Mouse (Mus musculus) forebrain, embryonic 14.5 days (tissue): Measurements from ENCODE around the gene Btbd35f6. TPM values are rescaled to one million over a fixed set of nuclear protein-coding genes. Genes with fewer than 3 reads are reported as not detected.
"Not testable (repeated sequence)": the region's sequence is repeated elsewhere in the genome, so short reads cannot be mapped to it uniquely, and the experiment has no call there.

Source experiments
- ATAC-seq: fragments of 200-750 bp; cut with Nextera tagmentation; 2 replicates; pipeline ENCODE4 v1.8.0; 2017; ENCODE audit warnings: mild to moderate bottlenecking, moderate library complexity
- DNase-seq: peaks from one replicate; pipeline ENCODE4 v3.0.0-alpha.2; 2015; ENCODE audit warnings: low spot score
- H3K27ac ChIP-seq: fragments of 300-500 bp; sonication (generic); 2 replicates; pipeline ENCODE4 v1.5.1; 2014; ENCODE audit warnings: low read depth, mild to moderate bottlenecking, control low read depth, low read length, moderate library complexity
- H3K27me3 ChIP-seq: fragments of 300-500 bp; sonication (generic); replicated peaks from 2 replicates; pipeline ENCODE4 v1.6.1; 2014; ENCODE audit warnings: low read length, control low read depth, mixed read lengths; ENCODE audit not compliant: control insufficient read depth, insufficient read depth
- H3K36me3 ChIP-seq: fragments of 300-500 bp; sonication (generic); 2 replicates; pipeline ENCODE4 v1.6.1; 2014; ENCODE audit warnings: low read length, control low read depth; ENCODE audit not compliant: control insufficient read depth, insufficient read depth
- H3K4me1 ChIP-seq: fragments of 300-500 bp; sonication (generic); 2 replicates; pipeline ENCODE4 v1.6.1; 2014; ENCODE audit warnings: antibody characterized with exemption, low read length, control low read depth; ENCODE audit not compliant: control insufficient read depth, insufficient read depth
- H3K4me2 ChIP-seq: fragments of 300-500 bp; sonication (generic); 2 replicates; pipeline ENCODE4 v1.6.1; 2014; ENCODE audit warnings: mild to moderate bottlenecking, control low read depth, low read length
- H3K4me3 ChIP-seq: fragments of 300-500 bp; sonication (generic); 2 replicates; pipeline ENCODE4 v1.5.1; 2014; ENCODE audit warnings: low read depth, low read length, control low read depth
- H3K9ac ChIP-seq: fragments of 300-500 bp; sonication (generic); 2 replicates; pipeline ENCODE4 v1.6.1; 2014; ENCODE audit warnings: mild to moderate bottlenecking, low read length, control low read depth, moderate library complexity
- H3K9me3 ChIP-seq: fragments of 300-500 bp; sonication (generic); replicated peaks from 2 replicates; pipeline ENCODE4 v1.6.1; 2016; ENCODE audit warnings: low read length, control low read depth, mixed read lengths; ENCODE audit not compliant: control insufficient read depth
- WGBS: fragments of 180-500 bp; shearing (Covaris S2); extraction: QIAGEN DNeasy Blood & Tissue Kit; methylation state at CpG from one replicate; pipeline ENCODE4 v1.1.7; 2014; 5-methylcytosine and 5-hydroxymethylcytosine counted together
- polyA plus RNA-seq: library from polyadenylated mRNA; unstranded; fragments of >200 nt; fragmentation: Nextera tagmentation; extraction: Ambion mirVana; gene quantifications from 2 replicates; pipeline ENCODE4 v1.2.1, GENCODE M21; 2014

Gene Btbd35f6
- not detected in 2 replicates for polyA plus RNA-seq

DNA sequence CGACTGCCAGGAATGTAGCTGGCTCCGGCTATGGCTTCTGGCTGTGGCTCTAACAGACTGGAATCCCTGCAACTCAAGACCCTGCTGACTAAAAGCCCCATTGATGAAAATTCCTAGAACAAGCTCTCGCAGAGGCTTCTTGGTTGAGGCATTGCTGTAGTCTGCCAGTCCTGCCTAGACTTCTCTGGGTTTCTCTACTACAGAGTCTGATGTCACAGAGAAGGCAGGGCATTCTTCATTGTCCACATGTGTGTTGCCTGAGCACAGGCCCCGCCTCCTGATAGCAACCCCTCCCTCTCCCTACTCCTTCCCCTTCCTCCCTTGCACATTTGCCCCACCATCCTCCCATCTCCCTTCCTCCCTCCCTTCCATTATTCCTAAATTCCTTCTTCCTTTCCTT is at the start of gene Btbd35f6:
TSS of gene Btbd35f6 (minus strand) at position 101 of the 400 bp plus-strand sequence.
- H3K4me2 ChIP-seq, H3K4me1 ChIP-seq, ATAC-seq, H3K9ac ChIP-seq, H3K4me3 ChIP-seq, H3K36me3 ChIP-seq, DNase-seq, H3K27me3 ChIP-seq, H3K27ac ChIP-seq, H3K9me3 ChIP-seq: not testable (repeated sequence)
- WGBS = no CpG with 5 or more reads among the region's 4 CpGs

DNA sequence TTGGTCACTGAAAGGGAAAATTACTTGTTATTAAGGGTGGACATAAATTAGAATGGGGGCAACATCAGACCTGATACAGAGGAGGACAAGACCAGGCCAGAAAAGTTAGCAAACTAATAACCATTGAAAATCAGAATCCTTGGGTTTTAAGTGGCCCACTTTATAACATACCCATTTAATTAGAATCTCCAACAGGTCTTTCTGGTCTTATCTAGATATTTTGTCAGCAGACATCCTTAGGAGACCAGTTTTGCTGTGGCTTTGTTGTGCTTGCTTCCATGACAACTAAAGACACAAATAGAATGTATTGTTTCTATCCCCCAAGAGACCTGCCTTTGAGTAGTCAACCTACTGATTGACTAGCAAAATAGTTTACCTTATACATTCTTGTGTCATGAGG is 30.4 kb upstream of the Btbd35f6 start, which contains the start of gene Gm21870:
TSS of gene Gm21870 (minus strand) at position 101 of the 400 bp plus-strand sequence.
- not testable (repeated sequence) for H3K4me2 ChIP-seq, DNase-seq, H3K9ac ChIP-seq, H3K9me3 ChIP-seq, H3K27ac ChIP-seq, H3K36me3 ChIP-seq, ATAC-seq, H3K27me3 ChIP-seq, H3K4me1 ChIP-seq, H3K4me3 ChIP-seq

DNA sequence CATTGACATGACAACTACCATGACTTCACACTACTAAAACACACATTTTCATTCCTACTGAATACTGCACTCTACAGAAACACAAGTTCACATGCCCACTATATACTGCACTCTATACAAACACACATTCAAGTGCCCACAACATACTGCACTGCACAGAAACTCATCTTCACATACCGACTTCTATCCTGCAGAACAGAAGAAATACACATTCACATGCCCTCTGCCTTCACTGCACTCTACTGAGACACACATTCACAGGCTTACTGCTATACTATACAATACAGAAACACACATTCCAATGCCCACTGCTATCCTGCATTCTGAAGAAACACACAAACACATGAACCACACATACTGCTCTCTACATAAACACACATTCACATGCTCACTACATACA is 26.1 kb downstream of the Btbd35f6 start:
- not testable (repeated sequence) for H3K4me1 ChIP-seq, H3K9me3 ChIP-seq, H3K36me3 ChIP-seq, H3K27me3 ChIP-seq, H3K9ac ChIP-seq, ATAC-seq, H3K4me2 ChIP-seq, DNase-seq, H3K4me3 ChIP-seq, H3K27ac ChIP-seq
- no CpG with 5 or more reads among the region's 1 CpGs for WGBS

- ATAC-seq, H3K9ac ChIP-seq, H3K4me3 ChIP-seq, H3K27me3 ChIP-seq, H3K36me3 ChIP-seq, H3K9me3 ChIP-seq, H3K27ac ChIP-seq, H3K4me2 ChIP-seq, DNase-seq, H3K4me1 ChIP-seq: not testable (repeated sequence)
- 79% methylated on average over 4 of the region's 4 CpGs for WGBS
Measured at GRCm38 (mm10) chrX:33928225-33928624, 28.1 kb downstream of the Btbd35f6 start.

DNA sequence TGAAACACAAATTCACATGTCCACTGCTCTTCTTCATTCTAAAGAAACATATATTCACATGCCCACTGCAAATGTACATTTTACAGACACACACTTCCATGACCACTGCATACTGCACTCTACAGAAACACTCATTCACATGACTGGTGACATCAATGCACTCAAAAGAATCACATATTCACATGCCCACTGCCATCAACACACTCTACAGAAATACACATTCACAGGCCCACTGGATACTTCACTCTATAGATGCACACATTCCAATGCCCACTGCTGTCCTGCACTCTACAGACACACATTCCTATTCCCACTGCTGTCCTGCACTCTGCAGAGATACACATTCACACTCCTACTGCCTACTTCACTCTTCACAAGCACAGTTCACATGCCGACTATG is 30.0 kb downstream of the Btbd35f6 start:
- ATAC-seq, H3K27ac ChIP-seq, H3K9ac ChIP-seq, H3K4me2 ChIP-seq, H3K4me1 ChIP-seq, H3K27me3 ChIP-seq, DNase-seq, H3K4me3 ChIP-seq, H3K36me3 ChIP-seq, H3K9me3 ChIP-seq: not testable (repeated sequence)
- no CpG with 5 or more reads among the region's 1 CpGs for WGBS

- not testable (repeated sequence) for ATAC-seq, H3K27me3 ChIP-seq, DNase-seq, H3K27ac ChIP-seq, H3K36me3 ChIP-seq, H3K9ac ChIP-seq, H3K4me3 ChIP-seq, H3K4me1 ChIP-seq, H3K4me2 ChIP-seq, H3K9me3 ChIP-seq
- 83% methylated on average over 2 of the region's 2 CpGs for WGBS
Measured at GRCm38 (mm10) chrX:33925420-33925819, 30.9 kb downstream of the Btbd35f6 start.

Other genes with a start within 250 kb of the Btbd35f6 start
- not detected in 2 replicates for gene Gm21870, start 30.3 kb upstream of the Btbd35f6 start, polyA plus RNA-seq
- gene Btbd35f9, start 205.0 kb upstream of the Btbd35f6 start, polyA plus RNA-seq = not detected in 2 replicates